Mouse (Mus musculus) megakaryocyte-erythroid progenitor cell, adult 5-6 weeks (primary cell): ENCODE data around the gene Ccl27a. TPM values are rescaled to one million over a fixed set of nuclear protein-coding genes. Genes with fewer than 3 reads are reported as not detected.
"Not testable (repeated sequence)": the region's sequence is repeated elsewhere in the genome, so short reads cannot be mapped to it uniquely, and the experiment has no call there.

Source experiments
- ATAC-seq: replicated peaks from 2 replicates; pipeline ENCODE4 v1.8.0; 2016; ENCODE audit warnings: mild to moderate bottlenecking, inconsistent platforms; ENCODE audit not compliant: severe bottlenecking, poor library complexity, low FRiP score, low TSS enrichment
- total RNA-seq, 2 experiments: library from RNA; stranded (forward) in 1 of 2; stranded (reverse) in 1 of 2; fragments of 200-1000, 215-1000 nt in 1 of 2; fragments of >200 nt in 1 of 2; fragmentation: Nextera tagmentation in 1 of 2; gene quantifications; 2 replicates each; pipeline ENCODE4 v1.2.3; 2014 to 2017

Ccl27a gene
- total RNA-seq (2014; fragmentation: Nextera tagmentation) (11.7 and 35.2 TPM in 2 replicates), total RNA-seq (2017) (3.0 TPM in 1 of 2 replicates, not detected in the other)

GRCm38 (mm10) chr4:41774002-41774401 lies at the start of gene Ccl27a:
TSS of gene Ccl27a (minus strand) at chr4:41774247.
- ATAC-seq, result not testable (repeated sequence)

DNA sequence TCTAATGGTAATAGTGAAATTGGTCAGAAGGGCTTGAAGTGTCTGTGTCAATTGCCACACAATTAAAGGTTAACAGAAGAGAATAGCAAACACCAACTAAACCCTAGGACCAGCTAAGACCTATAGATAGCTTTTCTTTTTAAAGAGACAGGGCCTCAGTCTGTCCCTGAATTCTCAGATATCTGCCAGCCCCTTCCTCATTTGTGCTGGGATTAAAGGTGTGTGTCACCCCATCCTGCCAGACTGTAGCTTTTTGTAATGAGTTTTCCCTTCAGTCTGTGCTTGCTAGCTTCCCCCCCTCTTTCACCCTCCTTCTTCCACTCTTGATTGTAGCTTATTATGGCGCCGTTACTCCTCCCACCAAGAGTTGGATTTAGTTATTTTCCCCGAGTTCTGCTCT lies 9.2 kb upstream of the Ccl27a start:
- ATAC-seq, result not testable (repeated sequence)

DNA sequence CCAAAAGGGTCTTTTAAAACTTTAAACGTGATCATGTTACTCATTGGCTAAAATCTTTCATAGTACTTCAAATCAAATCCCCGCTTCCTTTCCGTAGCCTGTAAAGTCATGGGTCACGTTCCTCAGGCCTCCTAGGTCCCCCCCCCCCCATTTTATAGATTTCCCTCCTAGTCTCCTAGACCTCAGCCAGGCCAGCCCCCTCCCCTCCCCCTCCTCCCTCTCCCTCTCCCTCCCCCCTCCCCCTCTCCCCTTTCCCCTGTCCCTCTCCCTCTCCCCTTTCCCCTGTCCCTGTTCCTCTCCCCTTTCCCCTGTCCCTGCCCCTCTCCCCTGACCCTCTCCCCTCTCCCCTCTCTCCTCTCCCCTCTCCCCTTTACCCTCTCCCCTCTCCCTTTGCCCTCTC lies 8.7 kb upstream of the Ccl27a start:
- ATAC-seq, result not testable (repeated sequence)

DNA sequence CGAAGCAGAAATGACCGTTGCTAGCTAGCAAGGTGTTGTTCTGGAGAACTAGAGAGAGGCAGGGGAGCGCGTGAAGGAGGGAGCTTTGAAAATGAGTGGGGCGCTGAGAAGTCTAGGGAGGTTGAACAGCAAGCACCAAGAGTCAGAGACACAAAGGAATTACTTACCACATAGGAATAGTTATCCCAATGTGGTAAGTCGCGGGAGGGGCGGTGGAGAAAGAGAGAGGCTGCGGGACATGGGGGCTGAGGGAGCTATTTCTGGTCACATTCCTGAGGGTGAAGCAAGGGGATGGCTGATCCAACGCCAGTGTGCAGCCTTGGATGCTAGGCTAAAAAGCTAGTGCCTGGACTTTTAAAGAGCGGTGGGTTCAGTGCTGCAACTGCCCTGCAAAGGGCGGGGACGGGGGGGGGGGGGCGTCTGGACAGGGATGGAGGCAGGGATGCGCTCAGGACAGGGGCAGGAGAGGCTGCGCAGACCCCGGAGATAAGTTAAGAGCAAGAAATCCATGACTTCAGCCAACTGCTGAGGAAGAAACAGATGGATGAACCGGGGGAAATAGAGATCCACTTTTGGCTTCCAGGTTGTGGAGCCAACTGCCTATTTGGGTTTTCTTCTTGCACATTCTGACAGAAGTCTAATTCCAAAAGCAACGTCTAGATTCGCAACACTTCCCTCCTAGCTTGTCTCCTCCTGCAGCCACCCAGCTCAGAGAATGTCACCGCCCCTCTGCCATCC lies 7.9 kb upstream of the Ccl27a start:
- not testable (repeated sequence) for ATAC-seq

- ATAC-seq, result not testable (repeated sequence)
These were observed 7.2 kb upstream of the Ccl27a start for GRCm38 (mm10) chr4:41781271-41781670.

DNA sequence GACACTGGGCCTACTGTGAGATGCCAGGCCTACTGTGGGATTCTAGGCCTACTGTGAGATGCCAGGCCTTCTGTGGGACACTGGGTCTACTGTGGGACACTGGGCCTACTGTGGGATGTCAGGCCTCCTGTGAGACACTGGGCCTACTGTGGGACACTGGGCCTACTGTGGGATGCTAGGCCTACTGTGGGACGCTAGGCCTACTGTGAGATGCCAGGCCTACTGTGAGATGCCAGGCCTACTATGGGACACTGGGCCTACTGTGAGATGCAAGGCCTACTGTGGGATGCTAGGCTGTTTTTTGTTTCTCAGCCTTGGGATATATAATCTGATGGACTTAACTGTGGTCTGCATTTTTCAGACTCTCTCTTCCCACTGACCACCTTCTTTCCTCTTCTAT lies 1.8 kb upstream of the Ccl27a start:
- not testable (repeated sequence) for ATAC-seq

GRCm38 (mm10) chr4:41774506-41774905 lies 459 bp upstream of the Ccl27a start:
- ATAC-seq, result not testable (repeated sequence)

- not testable (repeated sequence) for ATAC-seq
These were observed 545 bp downstream of the Ccl27a start for GRCm38 (mm10) chr4:41773502-41773901.

- not testable (repeated sequence) for ATAC-seq
These were observed 1.1 kb downstream of the Ccl27a start for GRCm38 (mm10) chr4:41772946-41773345.

- not testable (repeated sequence) for ATAC-seq
These were observed 6.7 kb downstream of the Ccl27a start for GRCm38 (mm10) chr4:41767301-41767700.

DNA sequence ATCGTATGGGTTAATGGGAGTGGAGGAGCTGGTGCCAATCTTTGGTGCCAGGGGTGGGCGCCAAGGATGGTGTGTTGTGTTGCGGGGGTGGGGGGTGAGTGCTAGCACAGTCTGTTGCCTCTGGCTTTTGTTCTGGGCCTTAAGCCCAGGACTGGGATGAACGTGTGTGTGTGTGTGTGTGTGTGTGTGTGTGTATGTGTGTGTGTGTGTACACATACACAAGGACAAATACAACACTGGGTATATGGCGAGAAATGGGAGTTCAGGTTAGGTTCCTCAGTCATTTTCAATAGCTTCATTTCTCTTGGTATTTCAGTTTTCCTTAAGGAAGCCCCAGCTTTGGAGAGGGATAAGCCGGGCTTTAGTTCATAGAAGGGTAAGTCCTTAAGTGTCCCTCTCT lies 10.9 kb downstream of the Ccl27a start:
- not testable (repeated sequence) for ATAC-seq

DNA sequence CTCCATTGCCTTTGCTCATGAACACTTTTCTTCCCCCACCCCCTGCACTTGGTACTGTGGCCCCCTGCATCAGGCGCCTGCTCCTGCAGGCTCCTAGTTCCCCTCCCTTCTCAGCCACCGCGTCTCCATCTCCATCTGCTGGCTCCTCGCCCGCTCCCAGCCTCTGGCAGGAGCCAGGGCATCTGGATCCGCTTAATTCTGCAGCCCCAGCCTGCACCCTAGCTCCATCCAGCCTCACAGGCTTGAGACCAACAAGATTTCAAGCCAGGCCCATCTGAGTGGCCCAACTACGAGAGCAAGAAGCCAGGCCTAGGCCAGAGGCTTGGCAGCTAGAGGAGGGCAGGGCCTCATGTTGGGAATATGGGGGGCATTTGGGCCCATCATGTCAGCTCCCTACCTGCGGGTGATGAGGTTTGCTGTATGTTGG lies 11.3 kb downstream of the Ccl27a start:
- ATAC-seq, result not testable (repeated sequence)

DNA sequence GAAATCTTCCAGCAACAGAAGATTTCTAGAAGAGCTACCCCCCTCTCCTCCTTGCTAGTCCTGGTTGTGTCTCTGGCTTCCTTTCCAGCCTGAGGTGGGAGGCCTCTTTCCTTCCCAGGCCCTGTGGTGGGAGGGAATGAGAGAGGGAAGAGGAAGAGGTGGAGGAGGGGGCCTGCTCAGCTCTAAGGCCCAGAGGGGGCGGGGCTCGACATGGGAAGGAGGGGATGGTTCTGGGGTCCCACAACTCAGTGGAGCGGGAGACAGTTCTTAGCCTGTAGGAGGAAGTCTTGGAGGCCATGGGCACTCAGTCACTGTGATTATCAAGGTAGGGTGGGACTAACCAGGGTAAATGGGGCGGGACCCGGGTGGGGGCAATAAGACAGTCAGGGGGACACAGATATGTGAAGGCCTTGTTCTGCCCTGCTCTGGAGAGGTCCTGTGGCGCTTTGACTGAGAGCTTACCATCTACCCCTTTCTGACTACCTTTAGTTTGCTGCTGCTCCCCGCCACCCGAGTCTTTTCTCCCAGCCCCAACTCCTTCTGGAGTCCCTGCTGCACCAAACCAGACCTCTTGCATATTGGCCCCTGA lies 11.9 kb downstream of the Ccl27a start:
- no peak for ATAC-seq

DNA sequence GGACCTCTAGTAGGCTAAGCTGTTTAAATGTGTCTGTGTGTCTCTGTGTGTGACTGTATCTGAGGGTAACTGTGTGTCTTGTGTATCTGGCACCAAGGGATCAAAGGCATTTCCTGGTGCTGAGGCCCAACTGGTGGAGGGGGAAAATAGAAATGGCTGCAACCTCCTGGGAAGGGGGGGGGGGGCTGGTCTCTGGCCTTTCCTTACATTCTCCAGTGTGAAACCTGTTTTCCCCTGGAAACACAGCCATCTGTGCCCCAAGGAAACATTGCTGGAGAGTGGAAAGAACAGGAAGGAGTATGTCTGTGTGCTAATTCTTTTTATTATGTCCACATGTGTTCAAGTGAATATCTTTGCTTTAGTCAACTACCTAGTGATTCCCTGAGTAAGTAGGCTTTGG lies 12.4 kb downstream of the Ccl27a start:
- ATAC-seq, result no peak

GRCm38 (mm10) chr4:41760911-41761310 lies 13.1 kb downstream of the Ccl27a start:
- no peak for ATAC-seq

- ATAC-seq, result peak; percentile 85
These were observed 13.7 kb downstream of the Ccl27a start for GRCm38 (mm10) chr4:41760288-41760721.

DNA sequence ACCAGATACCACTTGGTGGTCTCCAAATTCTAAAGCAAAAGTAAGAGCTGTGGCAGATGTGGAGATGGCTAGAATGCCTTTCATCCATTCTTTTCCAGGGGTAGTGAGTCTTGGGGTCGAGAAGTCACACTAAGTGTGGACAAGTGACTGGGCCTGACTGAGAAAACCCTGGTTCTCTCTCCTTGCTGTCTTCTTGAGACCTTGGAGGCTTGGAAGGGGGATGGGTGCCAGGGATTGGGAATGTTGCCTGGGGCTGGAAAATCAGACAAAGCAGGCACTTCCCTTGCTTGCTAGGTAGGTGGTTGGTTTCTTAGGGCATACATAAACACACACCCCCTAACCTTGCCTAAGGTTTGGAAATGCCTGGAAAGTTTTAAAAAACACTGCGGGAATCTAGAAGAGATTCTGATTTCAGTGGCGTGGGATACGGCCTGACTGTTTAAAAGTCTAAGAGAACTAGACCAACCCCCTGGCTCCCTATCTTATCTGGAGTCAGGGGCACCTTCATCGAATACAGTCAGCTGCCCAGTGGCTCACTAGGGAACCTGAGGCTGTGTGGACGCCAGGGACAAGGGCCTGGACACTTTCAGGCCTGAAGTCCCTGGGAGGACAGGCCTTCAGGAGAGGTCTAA lies 14.3 kb downstream of the Ccl27a start:
- ATAC-seq, result no peak; the same call in 1 of the 2 replicates

DNA sequence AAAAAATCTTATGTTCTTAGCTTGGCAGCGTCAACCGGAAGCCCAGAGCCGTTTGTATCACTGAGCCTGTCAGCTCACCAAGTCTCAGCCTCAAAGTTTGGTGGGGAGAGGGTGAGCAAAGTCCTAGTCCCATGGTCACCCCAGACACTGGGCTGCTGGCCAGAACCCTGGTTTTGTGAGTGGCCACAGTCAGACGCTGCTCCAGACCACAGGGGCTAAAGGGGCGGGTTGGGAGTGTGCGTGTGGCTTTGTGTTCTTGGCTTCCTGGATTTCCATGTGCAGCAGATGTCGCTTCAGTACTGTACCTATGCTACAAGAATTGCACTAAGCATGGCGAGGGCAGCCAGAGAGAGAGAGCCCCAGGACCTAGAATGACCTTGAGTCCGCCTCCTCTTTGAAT lies 14.8 kb downstream of the Ccl27a start:
- no peak for ATAC-seq

GRCm38 (mm10) chr4:41758701-41759100 lies 15.3 kb downstream of the Ccl27a start:
- no peak for ATAC-seq

DNA sequence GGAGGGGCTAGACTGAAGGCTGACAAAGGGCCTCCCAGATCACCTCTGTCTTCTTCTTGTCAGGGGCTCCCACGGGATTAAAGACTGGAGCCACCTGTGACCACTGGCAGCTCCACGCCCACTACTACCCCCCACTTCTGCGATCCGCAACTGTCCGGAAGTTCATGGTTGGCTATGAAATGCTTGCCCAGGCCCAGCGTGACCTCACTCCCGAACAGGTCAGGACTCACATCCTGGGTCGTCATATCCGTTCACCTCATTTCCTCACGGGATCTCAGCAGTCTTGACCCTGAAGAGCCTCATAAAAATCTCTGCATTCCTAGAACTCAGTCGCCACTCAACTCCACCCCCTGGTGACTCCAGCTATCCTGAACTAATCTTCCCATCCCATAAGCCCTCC lies 16.0 kb downstream of the Ccl27a start:
- ATAC-seq, result no peak
